ENCODE assay signal across 9 mouse cellular contexts in the genomic region with DNA sequence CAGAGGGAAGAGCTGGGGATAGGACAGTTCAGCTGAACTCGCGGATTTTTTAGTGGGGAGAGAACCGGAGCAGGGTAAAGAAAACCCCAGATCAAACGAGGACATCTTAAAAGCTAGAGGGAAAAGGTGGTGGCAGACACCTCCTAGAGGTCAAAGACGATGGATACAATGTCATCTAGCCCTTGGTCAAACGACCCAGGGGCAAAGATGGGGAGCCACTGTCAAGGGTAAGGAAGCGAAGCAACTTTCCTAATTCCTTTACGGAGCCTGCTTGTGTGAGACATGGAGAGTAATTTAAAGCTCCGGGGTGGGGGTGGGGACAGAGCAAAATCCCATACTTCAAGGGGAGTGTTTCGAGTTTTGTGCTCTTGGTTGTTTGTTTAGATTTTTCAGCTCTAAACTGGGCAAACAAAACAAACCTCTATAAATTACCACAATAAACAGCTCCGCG. TPM values are rescaled to one million over a fixed set of nuclear protein-coding genes. Genes with fewer than 3 reads are reported as not detected.
A peak's percentile ranks its signal among the peaks of the same experiment; 100 is the strongest.
DNase-seq lines count a peak whose midpoint lies in the region; ATAC-seq and TF ChIP-seq lines count a peak whose summit lies in the region.
"Had no signal": no experiment of that assay in that cellular context is flagged by ENCODE, and none has a peak within 500 bp of the region (broad histone marks: within the 10 kb centered on the region; RNA-seq: fewer than 3 reads in every experiment).

No protein-coding gene starts in this region.

- no peaks in the 10 kb centered on the region for H3K36me3 ChIP-seq in forebrain, postnatal 0 days (ENCODE audit: insufficient read depth)
- H3K36me3 ChIP-seq in spleen, adult 2 months (ENCODE audit: control insufficient read depth, insufficient read depth, low read length): no peaks in the 10 kb centered on the region

- peak overlapping the region; percentile 63 for H3K4me3 ChIP-seq in forebrain, postnatal 0 days (ENCODE audit: low read depth, low read length)
- H3K4me3 ChIP-seq in spleen, adult 2 months (ENCODE audit: extremely low read depth, insufficient read depth, insufficient read length): peak overlapping the region; percentile 56

- ATAC-seq in frontal cortex, adult (ENCODE audit: low TSS enrichment): peak; percentile 21
- peak; percentile 37 for ATAC-seq in forebrain, postnatal 0 days

- peaks cover 5% of the 10 kb centered on the region for H3K4me1 ChIP-seq in forebrain, postnatal 0 days (ENCODE audit: insufficient read depth)
- peaks cover 9% of the 10 kb centered on the region for H3K4me1 ChIP-seq in spleen, adult 2 months (ENCODE audit: control insufficient read depth, insufficient read depth, insufficient read length)

- TF ChIP-seq POLR2A in spleen, adult 2 months (IDR thresholded peaks at IDR 0.05; ENCODE audit: low read depth, low read length): no peak

- H3K27ac ChIP-seq in forebrain, postnatal 0 days (ENCODE audit: low read depth, low read length): peak overlapping the region; percentile 92
- H3K27ac ChIP-seq in spleen, adult 2 months (ENCODE audit: insufficient read depth, low read length): peak overlapping the region; percentile 100

- peak overlapping the region; percentile 80 for H3K4me2 ChIP-seq in forebrain, postnatal 0 days (ENCODE audit: low read depth)

- H3K9me3 ChIP-seq in forebrain, postnatal 0 days (ENCODE audit: low read length): no peaks in the 10 kb centered on the region

- no peak for DNase-seq in frontal cortex, adult 2 months (ENCODE audit: extremely low spot score in 1 of 2, low spot score in 1 of 2)
- DNase-seq in cerebellum, adult 11 months: peak; percentile 32
- no peak for DNase-seq in forebrain, postnatal 0 days
- DNase-seq in kidney, adult 9 months: peak; percentile 53
- DNase-seq in lung, postnatal 25 days (ENCODE audit: low spot score): peak; percentile 46
- peak; percentile 40 to 48 for DNase-seq in spleen, adult 2 months (ENCODE audit: low read depth in 1 of 2, low spot score in 2 of 2)
- no peak for DNase-seq in layer of hippocampus, adult 9-11 months

- 0% methylated on average over 12 of the region's 12 CpGs for WGBS in forebrain, postnatal 0 days
- WGBS in spleen, adult 2 months: 0% methylated on average over 12 of the region's 12 CpGs

- peak overlapping the region; percentile 69 for H3K9ac ChIP-seq in forebrain, postnatal 0 days

- H3K27me3 ChIP-seq in forebrain, postnatal 0 days (ENCODE audit: insufficient read depth, low read length): no peaks in the 10 kb centered on the region
- H3K27me3 ChIP-seq in spleen, adult 2 months (ENCODE audit: control insufficient read depth, insufficient read depth, low read length): no peaks in the 10 kb centered on the region
- H3K27me3 ChIP-seq: Patski had no signal

- TF ChIP-seq CTCF in forebrain, postnatal 0 days (IDR thresholded peaks at IDR 0.05; ENCODE audit: low read depth): peak; percentile 50
- peak; percentile 9; the same call in 1 of the 2 replicates for TF ChIP-seq CTCF in spleen, adult 2 months (IDR thresholded peaks at IDR 0.05; ENCODE audit: extremely low read depth, insufficient read depth, insufficient read length, insufficient replicate concordance)

RNA-seq across cellular contexts. Expression of a gene that starts 0.3 kb away (rescaled TPM):
- 34.8 and 36.6 TPM in 2 replicates for polyA plus RNA-seq in frontal cortex, adult 2 months (2012; rRNA removed)
- total RNA-seq in forebrain, postnatal 0 days (2014; rRNA removed): 31.4 and 40.2 TPM in 2 replicates
- 67.7 and 75.8 TPM in 2 replicates for polyA plus RNA-seq in forebrain, postnatal 0 days (2015; fragmentation: Nextera tagmentation; extraction: Ambion mirVana)
- 24.6 and 38.8 TPM in 2 replicates for polyA plus RNA-seq in spleen, adult 2 months (2012; rRNA removed)

RNA-seq across cellular contexts. Expression of a gene that starts 0.4 kb away (rescaled TPM):
- polyA plus RNA-seq in frontal cortex, adult 2 months (2012; rRNA removed): 0.71 and 2.0 TPM in 2 replicates
- 166 and 395 TPM in 2 replicates for total RNA-seq in forebrain, postnatal 0 days (2014; rRNA removed)
- 1.2 TPM in 1 of 2 replicates, not detected in the other for polyA plus RNA-seq in forebrain, postnatal 0 days (2015; fragmentation: Nextera tagmentation; extraction: Ambion mirVana)
- 3.0 and 5.2 TPM in 2 replicates for polyA plus RNA-seq in spleen, adult 2 months (2012; rRNA removed)

RNA-seq across cellular contexts. Expression of a gene that starts 1.5 kb away (rescaled TPM):
- 0.80 and 1.9 TPM in 2 replicates for polyA plus RNA-seq in frontal cortex, adult 2 months (2012; rRNA removed)
- 471 and 484 TPM in 2 replicates for total RNA-seq in forebrain, postnatal 0 days (2014; rRNA removed)
- 1.9 and 2.2 TPM in 2 replicates for polyA plus RNA-seq in forebrain, postnatal 0 days (2015; fragmentation: Nextera tagmentation; extraction: Ambion mirVana)
- polyA plus RNA-seq in spleen, adult 2 months (2012; rRNA removed): 31.1 and 44.3 TPM in 2 replicates

RNA-seq across cellular contexts. Expression of a gene that starts 1.7 kb away (rescaled TPM):
- 10.5 and 12.2 TPM in 2 replicates for polyA plus RNA-seq in frontal cortex, adult 2 months (2012; rRNA removed)
- 9.0 and 12.2 TPM in 2 replicates for total RNA-seq in forebrain, postnatal 0 days (2014; rRNA removed)
- polyA plus RNA-seq in forebrain, postnatal 0 days (2015; fragmentation: Nextera tagmentation; extraction: Ambion mirVana): 3.6 and 3.9 TPM in 2 replicates
- 3.3 and 4.2 TPM in 2 replicates for polyA plus RNA-seq in spleen, adult 2 months (2012; rRNA removed)

RNA-seq across cellular contexts. Expression of a gene that starts 19.7 kb away (rescaled TPM):
- polyA plus RNA-seq in frontal cortex, adult 2 months (2012; rRNA removed): 14.1 and 17.1 TPM in 2 replicates
- total RNA-seq in forebrain, postnatal 0 days (2014; rRNA removed): 52.3 and 90.8 TPM in 2 replicates
- polyA plus RNA-seq in forebrain, postnatal 0 days (2015; fragmentation: Nextera tagmentation; extraction: Ambion mirVana): 0.84 and 1.3 TPM in 2 replicates
- polyA plus RNA-seq in spleen, adult 2 months (2012; rRNA removed): 66.4 and 158 TPM in 2 replicates

Comparison
In these comparisons a context has a peak if more than half of its experiments do, and no peak if none do; other contexts are left out.
1. DNase-seq: peak in cerebellum, adult 11 months (single experiment), kidney, adult 9 months (single experiment), lung, postnatal 25 days (single experiment) and spleen, adult 2 months (2 of 2); none in frontal cortex, adult 2 months (0 of 2), forebrain, postnatal 0 days (single experiment) and layer of hippocampus, adult 9-11 months (single experiment).
2. RNA of a gene that starts 1.5 kb away (polyA plus RNA-seq): 31.1 to 44.3 TPM in spleen, adult 2 months; 1.9 to 2.2 TPM in forebrain, postnatal 0 days and 0.80 to 1.9 TPM in frontal cortex, adult 2 months; every median in the first group is over 10 times any median in the second.